Mouse (Mus musculus): ENCODE measurements around the gene Mrpl34. TPM values are rescaled to one million over a fixed set of nuclear protein-coding genes. Genes with fewer than 3 reads are reported as not detected.

Gene Mrpl34
- polyA plus RNA-seq, 1 experiment from 2014 or later: 196 TPM

GRCm38 (mm10) chr8:71496481-71496880, 31.7 kb downstream of the Mrpl34 start:
- no peaks in the 10 kb centered on the region for H3K27me3 ChIP-seq (ENCODE audit: control insufficient read depth, insufficient read depth, low read length)
- no peak overlapping the region for H3K4me3 ChIP-seq (ENCODE audit: low read depth, low read length)
- peaks cover 8% of the 10 kb centered on the region for H3K36me3 ChIP-seq (ENCODE audit: control insufficient read depth, insufficient read depth, low read length)
- H3K9me3 ChIP-seq (ENCODE audit: control insufficient read depth, low read length): no peaks in the 10 kb centered on the region
- H3K27ac ChIP-seq (ENCODE audit: low read depth, low read length): no peak overlapping the region
- no peak overlapping the region for H3K4me2 ChIP-seq (ENCODE audit: low read depth)
- no peak for DNase-seq (ENCODE audit: low spot score)
- 53% methylated on average over 11 of the region's 11 CpGs for WGBS
- H3K9ac ChIP-seq (ENCODE audit: low read length): no peak overlapping the region
- H3K4me1 ChIP-seq (ENCODE audit: control insufficient read depth, insufficient read depth, low read length): peaks cover 9% of the 10 kb centered on the region
- no peak for ATAC-seq (ENCODE audit: insufficient read depth, low FRiP score, low TSS enrichment)

- no peak overlapping the region for H3K9ac ChIP-seq (ENCODE audit: low read length)
- WGBS: 92% methylated on average over 1 of the region's 1 CpGs
These were observed 32.4 kb downstream of the Mrpl34 start for GRCm38 (mm10) chr8:71497077-71497645.

DNA sequence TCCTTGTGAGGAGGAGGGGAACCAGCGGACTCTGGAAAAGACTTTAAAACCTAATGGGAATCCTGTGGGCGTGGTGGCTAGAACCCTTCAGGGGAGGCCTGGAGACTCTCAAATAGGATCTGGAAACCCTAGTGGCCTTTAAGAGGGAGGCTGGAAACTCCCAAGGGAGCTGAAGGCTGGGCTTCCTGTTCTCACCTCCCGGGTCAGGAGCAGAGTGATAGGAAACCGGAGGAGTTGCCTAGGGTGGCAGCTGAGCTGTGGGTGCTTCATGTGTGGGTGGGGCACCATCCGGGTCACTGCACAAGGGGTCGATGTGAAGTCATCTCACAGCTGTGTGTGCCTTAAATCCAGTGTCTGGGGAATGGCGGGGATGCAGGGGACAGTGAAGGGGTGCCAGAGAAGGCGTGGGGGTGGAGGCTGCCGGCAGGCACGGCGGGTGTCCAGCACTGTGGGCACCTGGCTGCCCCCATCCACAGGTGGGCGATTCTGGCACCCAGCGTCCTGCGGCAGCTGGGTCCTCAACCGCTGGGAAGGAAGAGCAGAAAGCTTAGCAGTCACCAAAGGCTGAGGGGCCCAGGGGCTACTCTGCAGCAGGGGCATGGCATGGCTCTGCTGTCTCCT, 33.2 kb downstream of the Mrpl34 start:
- Histone ChIP-seq H3K9me3 (ENCODE audit: control insufficient read depth, low read length) (no peaks in the 10 kb centered on the region), H3K4me2 (ENCODE audit: low read depth) (no peak overlapping the region), H3K4me3 (ENCODE audit: low read depth, low read length) (no peak overlapping the region), H3K27ac (ENCODE audit: low read depth, low read length) (peak overlapping the region; percentile 31; the same call in 1 of the 2 replicates), H3K9ac (ENCODE audit: low read length) (peak overlapping the region; percentile 5; the same call in 1 of the 2 replicates), H3K36me3 (ENCODE audit: control insufficient read depth, insufficient read depth, low read length) (peaks cover 2% of the 10 kb centered on the region; the same call in 1 of the 2 replicates), H3K4me1 (ENCODE audit: control insufficient read depth, insufficient read depth, low read length) (peaks cover 9% of the 10 kb centered on the region), H3K27me3 (ENCODE audit: control insufficient read depth, insufficient read depth, low read length) (no peaks in the 10 kb centered on the region)
- WGBS: 29% methylated on average over 11 of the region's 15 CpGs
- DNase-seq (ENCODE audit: low spot score) (no peak), ATAC-seq (ENCODE audit: insufficient read depth, low FRiP score, low TSS enrichment) (no peak)

More at GRCm38 (mm10) chr8:71497077-71497645, 32.4 kb downstream of the Mrpl34 start:
- ATAC-seq (ENCODE audit: insufficient read depth, low FRiP score, low TSS enrichment): no peak
- Histone ChIP-seq H3K36me3 (ENCODE audit: control insufficient read depth, insufficient read depth, low read length) (peaks cover 3% of the 10 kb centered on the region), H3K4me3 (ENCODE audit: low read depth, low read length) (no peak overlapping the region), H3K9me3 (ENCODE audit: control insufficient read depth, low read length) (no peaks in the 10 kb centered on the region), H3K4me1 (ENCODE audit: control insufficient read depth, insufficient read depth, low read length) (peaks cover 9% of the 10 kb centered on the region), H3K27me3 (ENCODE audit: control insufficient read depth, insufficient read depth, low read length) (no peaks in the 10 kb centered on the region), H3K4me2 (ENCODE audit: low read depth) (no peak overlapping the region), H3K27ac (ENCODE audit: low read depth, low read length) (no peak overlapping the region)
- no peak for DNase-seq (ENCODE audit: low spot score)

GRCm38 (mm10) chr8:71498816-71499690, 34.3 kb downstream of the Mrpl34 start:
- peaks cover 9% of the 10 kb centered on the region for H3K4me1 ChIP-seq (ENCODE audit: control insufficient read depth, insufficient read depth, low read length)
- no peaks in the 10 kb centered on the region for H3K36me3 ChIP-seq (ENCODE audit: control insufficient read depth, insufficient read depth, low read length)
- WGBS: 33% methylated on average over 16 of the region's 16 CpGs
- ATAC-seq (ENCODE audit: insufficient read depth, low FRiP score, low TSS enrichment) (no peak), DNase-seq (ENCODE audit: low spot score) (no peak)
- no peak overlapping the region for H3K9ac ChIP-seq (ENCODE audit: low read length)
- H3K27ac ChIP-seq (ENCODE audit: low read depth, low read length): no peak overlapping the region
- H3K4me2 ChIP-seq (ENCODE audit: low read depth): no peak overlapping the region
- no peaks in the 10 kb centered on the region for H3K9me3 ChIP-seq (ENCODE audit: control insufficient read depth, low read length)
- H3K27me3 ChIP-seq (ENCODE audit: control insufficient read depth, insufficient read depth, low read length): no peaks in the 10 kb centered on the region
- H3K4me3 ChIP-seq (ENCODE audit: low read depth, low read length): no peak overlapping the region

- H3K4me2 ChIP-seq (ENCODE audit: low read depth): no peak overlapping the region
- H3K4me3 ChIP-seq (ENCODE audit: low read depth, low read length): no peak overlapping the region
- H3K36me3 ChIP-seq (ENCODE audit: control insufficient read depth, insufficient read depth, low read length): no peaks in the 10 kb centered on the region
- 92% methylated on average over 4 of the region's 4 CpGs for WGBS
- no peak overlapping the region for H3K27ac ChIP-seq (ENCODE audit: low read depth, low read length)
- no peak overlapping the region for H3K9ac ChIP-seq (ENCODE audit: low read length)
- H3K9me3 ChIP-seq (ENCODE audit: control insufficient read depth, low read length): no peaks in the 10 kb centered on the region
- DNase-seq (ENCODE audit: low spot score) (no peak), ATAC-seq (ENCODE audit: insufficient read depth, low FRiP score, low TSS enrichment) (no peak)
- peaks cover 31% of the 10 kb centered on the region for H3K27me3 ChIP-seq (ENCODE audit: control insufficient read depth, insufficient read depth, low read length)
- H3K4me1 ChIP-seq (ENCODE audit: control insufficient read depth, insufficient read depth, low read length): no peaks in the 10 kb centered on the region
These were observed 39.6 kb downstream of the Mrpl34 start for GRCm38 (mm10) chr8:71504349-71504748.

DNA sequence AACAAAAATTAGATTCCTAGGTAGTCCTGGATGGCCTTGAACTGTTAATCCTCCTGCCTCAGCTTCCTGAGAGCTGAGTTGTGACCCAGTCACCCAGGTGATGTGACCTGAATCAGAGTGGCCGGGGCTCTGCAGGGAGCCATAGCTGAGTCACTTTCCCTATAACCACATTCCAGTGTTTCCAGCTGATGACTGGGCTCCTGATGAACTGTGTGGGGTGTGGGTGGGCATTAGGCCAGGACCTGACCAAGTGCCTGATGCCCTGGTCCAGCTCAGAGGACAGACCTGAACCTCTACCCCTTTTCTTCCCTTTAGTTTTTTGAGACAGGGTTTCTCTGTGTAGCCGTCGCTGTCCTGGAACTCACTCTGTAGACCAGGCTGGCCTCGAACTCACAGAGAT, 40.6 kb downstream of the Mrpl34 start:
- 95% methylated on average over 4 of the region's 4 CpGs for WGBS
- H3K4me1 ChIP-seq (ENCODE audit: control insufficient read depth, insufficient read depth, low read length): no peaks in the 10 kb centered on the region
- H3K4me2 ChIP-seq (ENCODE audit: low read depth): no peak overlapping the region
- no peak overlapping the region for H3K4me3 ChIP-seq (ENCODE audit: low read depth, low read length)
- no peak overlapping the region for H3K9ac ChIP-seq (ENCODE audit: low read length)
- H3K9me3 ChIP-seq (ENCODE audit: control insufficient read depth, low read length): no peaks in the 10 kb centered on the region
- H3K27me3 ChIP-seq (ENCODE audit: control insufficient read depth, insufficient read depth, low read length): peaks cover 31% of the 10 kb centered on the region
- no peak for ATAC-seq (ENCODE audit: insufficient read depth, low FRiP score, low TSS enrichment)
- H3K36me3 ChIP-seq (ENCODE audit: control insufficient read depth, insufficient read depth, low read length): no peaks in the 10 kb centered on the region
- H3K27ac ChIP-seq (ENCODE audit: low read depth, low read length): no peak overlapping the region
- no peak for DNase-seq (ENCODE audit: low spot score)

- no peak for ATAC-seq (ENCODE audit: insufficient read depth, low FRiP score, low TSS enrichment)
- H3K27me3 ChIP-seq (ENCODE audit: control insufficient read depth, insufficient read depth, low read length): peaks cover 31% of the 10 kb centered on the region
These were observed 41.2 kb downstream of the Mrpl34 start for GRCm38 (mm10) chr8:71505979-71506378.

DNA sequence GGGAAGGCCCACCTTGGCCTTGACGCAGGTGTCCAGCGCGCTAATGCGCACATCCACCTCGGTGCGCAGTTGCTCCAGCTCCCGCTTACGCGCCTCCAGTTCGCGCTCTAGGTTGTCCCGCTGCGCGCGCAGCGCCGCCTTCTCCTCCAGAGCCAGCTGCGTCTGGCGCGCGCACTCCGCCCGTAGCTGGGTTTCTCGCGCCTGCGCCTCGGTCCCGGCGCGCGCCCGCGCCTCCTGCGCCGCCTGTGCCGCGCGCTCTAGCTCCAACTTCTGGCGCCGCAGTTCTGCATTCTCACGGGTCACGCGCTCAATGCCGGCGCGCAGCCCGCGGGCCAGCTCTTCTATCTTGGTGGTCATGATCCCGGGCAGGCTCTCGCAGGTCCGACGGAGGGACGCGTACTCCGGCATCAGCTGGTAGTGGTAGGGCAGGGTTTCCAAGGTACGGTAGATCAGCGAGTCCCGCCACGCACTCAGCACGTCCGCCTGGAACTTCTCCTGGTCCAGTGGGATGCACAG, 42.9 kb downstream of the Mrpl34 start:
- Histone ChIP-seq H3K4me1 (ENCODE audit: control insufficient read depth, insufficient read depth, low read length) (no peaks in the 10 kb centered on the region), H3K27me3 (ENCODE audit: control insufficient read depth, insufficient read depth, low read length) (peaks cover 31% of the 10 kb centered on the region), H3K4me3 (ENCODE audit: low read depth, low read length) (peak overlapping the region; percentile 21), H3K27ac (ENCODE audit: low read depth, low read length) (no peak overlapping the region), H3K36me3 (ENCODE audit: control insufficient read depth, insufficient read depth, low read length) (no peaks in the 10 kb centered on the region), H3K9me3 (ENCODE audit: control insufficient read depth, low read length) (no peaks in the 10 kb centered on the region), H3K4me2 (ENCODE audit: low read depth) (peak overlapping the region; percentile 53), H3K9ac (ENCODE audit: low read length) (no peak overlapping the region)
- DNase-seq (ENCODE audit: low spot score): peak; percentile 90
- ATAC-seq (ENCODE audit: insufficient read depth, low FRiP score, low TSS enrichment): peak; percentile 45; the same call in 1 of the 2 replicates
- WGBS: under 1% methylated on average over 61 of the region's 61 CpGs

More at GRCm38 (mm10) chr8:71505979-71506378, 41.2 kb downstream of the Mrpl34 start:
- Histone ChIP-seq H3K9ac (ENCODE audit: low read length) (no peak overlapping the region), H3K27ac (ENCODE audit: low read depth, low read length) (no peak overlapping the region), H3K4me3 (ENCODE audit: low read depth, low read length) (no peak overlapping the region), H3K4me1 (ENCODE audit: control insufficient read depth, insufficient read depth, low read length) (no peaks in the 10 kb centered on the region), H3K4me2 (ENCODE audit: low read depth) (no peak overlapping the region), H3K9me3 (ENCODE audit: control insufficient read depth, low read length) (no peaks in the 10 kb centered on the region), H3K36me3 (ENCODE audit: control insufficient read depth, insufficient read depth, low read length) (no peaks in the 10 kb centered on the region)
- DNase-seq (ENCODE audit: low spot score): no peak
- 86% methylated on average over 4 of the region's 4 CpGs for WGBS

All from neural tube, embryonic 11.5 days (tissue).